Mouse (Mus musculus) intestine, embryonic 16.5 days (tissue): ENCODE results near the gene 4930404H24Rik. TPM values are rescaled to one million over a fixed set of nuclear protein-coding genes. Genes with fewer than 3 reads are reported as not detected.

Source experiments
- ATAC-seq: fragments of 200-750 bp; cut with Nextera tagmentation; 2 replicates; pipeline ENCODE4 v1.8.0; 2017; ENCODE audit warnings: moderate TSS enrichment, moderate library complexity
- H3K27ac ChIP-seq: fragments of 300-500 bp; sonication (generic); 2 replicates; pipeline ENCODE4 v1.5.1; 2014; ENCODE audit warnings: mild to moderate bottlenecking, low read length
- H3K27me3 ChIP-seq: fragments of 300-500 bp; sonication (generic); replicated peaks from 2 replicates; pipeline ENCODE4 v1.6.1; 2014; ENCODE audit warnings: low read length, control low read depth, mixed read lengths; ENCODE audit not compliant: control insufficient read depth, insufficient read depth
- H3K36me3 ChIP-seq: fragments of 300-500 bp; sonication (generic); 2 replicates; pipeline ENCODE4 v1.6.1; 2014; ENCODE audit warnings: low read length, control low read depth; ENCODE audit not compliant: control insufficient read depth, insufficient read depth
- H3K4me1 ChIP-seq: fragments of 300-500 bp; sonication (generic); 2 replicates; pipeline ENCODE4 v1.6.1; 2014; ENCODE audit warnings: low read length, control low read depth, mixed read lengths; ENCODE audit not compliant: control insufficient read depth, insufficient read depth
- H3K4me2 ChIP-seq: fragments of 300-500 bp; sonication (generic); 2 replicates; pipeline ENCODE4 v1.6.1; 2014; ENCODE audit warnings: low read depth, low read length, control low read depth
- H3K4me3 ChIP-seq: fragments of 300-500 bp; sonication (generic); 2 replicates; pipeline ENCODE4 v1.5.1; 2014; ENCODE audit warnings: mild to moderate bottlenecking, low read length
- H3K9ac ChIP-seq: fragments of 300-500 bp; sonication (generic); 2 replicates; pipeline ENCODE4 v1.6.1; 2014; ENCODE audit warnings: low read depth, low read length
- H3K9me3 ChIP-seq: fragments of 300-500 bp; sonication (generic); 2 replicates; pipeline ENCODE4 v1.6.1; 2016; ENCODE audit warnings: low read length, control low read depth; ENCODE audit not compliant: control insufficient read depth
- WGBS: fragments of 180-500 bp; shearing (Covaris S2); extraction: QIAGEN DNeasy Blood & Tissue Kit; methylation state at CpG from one replicate; pipeline ENCODE4 v1.1.7; 2014; 5-methylcytosine and 5-hydroxymethylcytosine counted together
- polyA plus RNA-seq: library from polyadenylated mRNA; unstranded; fragments of >200 nt; fragmentation: Nextera tagmentation; extraction: Ambion mirVana; gene quantifications from 2 replicates; pipeline ENCODE4 v1.2.1, GENCODE M21; 2015

Gene 4930404H24Rik
- polyA plus RNA-seq, 1 experiment from 2014 or later: not detected

- WGBS: 62% methylated on average over 13 of the region's 13 CpGs
- Histone ChIP-seq H3K36me3 (no peaks in the 10 kb centered on the region), H3K27me3 (0 out of 2 replicates have a peak, but pooled peaks cover 4% of the 10 kb centered on the region), H3K4me2 (no peak overlapping the region), H3K4me1 (peaks cover 31% of the 10 kb centered on the region), H3K27ac (no peak overlapping the region), H3K9me3 (no peaks in the 10 kb centered on the region), H3K4me3 (no peak overlapping the region), H3K9ac (no peak overlapping the region)
- ATAC-seq: no peak
These were observed 4.3 kb downstream of the 4930404H24Rik start for GRCm38 (mm10) chr2:153496898-153497297.

GRCm38 (mm10) chr2:153499154-153499553 is 6.6 kb downstream of the 4930404H24Rik start:
- no peak overlapping the region for H3K27ac ChIP-seq
- no peak overlapping the region for H3K9ac ChIP-seq
- H3K36me3 ChIP-seq: no peaks in the 10 kb centered on the region
- ATAC-seq: no peak
- H3K4me1 ChIP-seq: peaks cover 20% of the 10 kb centered on the region
- H3K4me2 ChIP-seq: no peak overlapping the region
- 55% methylated on average over 4 of the region's 4 CpGs for WGBS
- no peak overlapping the region for H3K4me3 ChIP-seq
- no peaks in the 10 kb centered on the region for H3K9me3 ChIP-seq
- H3K27me3 ChIP-seq: no peaks in the 10 kb centered on the region

DNA sequence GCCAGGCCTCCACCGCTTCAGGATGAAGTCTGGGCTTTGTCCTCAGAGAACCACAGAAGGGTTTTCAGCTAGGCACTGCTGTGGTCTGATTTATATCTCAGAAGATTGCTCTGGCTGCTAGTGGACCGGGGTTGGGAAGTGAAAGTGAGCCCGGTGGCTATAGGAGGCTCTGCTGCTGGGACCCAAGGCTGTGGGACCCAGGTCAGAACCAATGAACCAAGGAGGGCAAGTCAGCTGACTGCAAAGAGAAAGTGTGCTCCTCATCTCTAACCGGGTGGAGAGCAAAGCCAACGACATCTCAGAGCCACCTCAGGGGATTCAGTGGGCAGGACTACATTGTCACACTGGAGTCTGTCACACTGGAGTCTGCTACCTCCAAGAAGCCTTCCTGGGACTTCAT is 13.8 kb downstream of the 4930404H24Rik start:
- Histone ChIP-seq H3K4me2 (no peak overlapping the region), H3K4me1 (peaks cover 19% of the 10 kb centered on the region), H3K27me3 (no peaks in the 10 kb centered on the region), H3K27ac (no peak overlapping the region), H3K36me3 (no peaks in the 10 kb centered on the region), H3K4me3 (no peak overlapping the region), H3K9me3 (no peaks in the 10 kb centered on the region), H3K9ac (no peak overlapping the region)
- ATAC-seq: no peak
- 79% methylated on average over 5 of the region's 5 CpGs for WGBS

GRCm38 (mm10) chr2:153507969-153508368 is 15.4 kb downstream of the 4930404H24Rik start:
- Histone ChIP-seq H3K36me3 (no peaks in the 10 kb centered on the region), H3K27ac (no peak overlapping the region), H3K9me3 (no peaks in the 10 kb centered on the region), H3K4me1 (peaks cover 29% of the 10 kb centered on the region), H3K27me3 (no peaks in the 10 kb centered on the region), H3K4me3 (no peak overlapping the region), H3K9ac (no peak overlapping the region), H3K4me2 (no peak overlapping the region)
- 97% methylated on average over 2 of the region's 2 CpGs for WGBS
- ATAC-seq: no peak

DNA sequence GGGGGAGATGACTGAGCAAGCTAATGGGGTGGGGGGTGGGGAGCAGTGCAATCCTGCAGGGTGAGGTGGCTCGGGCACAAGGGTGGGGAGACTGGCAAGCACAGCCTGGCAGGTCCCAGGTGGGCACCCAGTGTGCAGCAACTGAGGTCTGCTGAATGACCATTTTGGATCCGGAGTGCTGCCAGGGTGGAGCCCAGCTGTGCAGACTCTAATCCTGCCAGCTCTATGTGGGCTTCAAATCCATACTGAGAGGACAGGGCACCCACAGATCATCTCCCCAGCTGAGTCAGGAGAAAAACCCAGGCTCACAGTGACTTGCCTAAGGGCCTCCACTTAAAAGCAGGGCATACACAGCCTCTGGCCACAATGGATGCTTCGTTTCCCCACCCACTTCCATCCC is 15.8 kb downstream of the 4930404H24Rik start:
- Histone ChIP-seq H3K4me3 (no peak overlapping the region), H3K27ac (no peak overlapping the region), H3K36me3 (no peaks in the 10 kb centered on the region), H3K9me3 (no peaks in the 10 kb centered on the region), H3K4me1 (peaks cover 29% of the 10 kb centered on the region), H3K9ac (no peak overlapping the region), H3K4me2 (no peak overlapping the region), H3K27me3 (no peaks in the 10 kb centered on the region)
- no peak for ATAC-seq
- 81% methylated on average over 3 of the region's 3 CpGs for WGBS

DNA sequence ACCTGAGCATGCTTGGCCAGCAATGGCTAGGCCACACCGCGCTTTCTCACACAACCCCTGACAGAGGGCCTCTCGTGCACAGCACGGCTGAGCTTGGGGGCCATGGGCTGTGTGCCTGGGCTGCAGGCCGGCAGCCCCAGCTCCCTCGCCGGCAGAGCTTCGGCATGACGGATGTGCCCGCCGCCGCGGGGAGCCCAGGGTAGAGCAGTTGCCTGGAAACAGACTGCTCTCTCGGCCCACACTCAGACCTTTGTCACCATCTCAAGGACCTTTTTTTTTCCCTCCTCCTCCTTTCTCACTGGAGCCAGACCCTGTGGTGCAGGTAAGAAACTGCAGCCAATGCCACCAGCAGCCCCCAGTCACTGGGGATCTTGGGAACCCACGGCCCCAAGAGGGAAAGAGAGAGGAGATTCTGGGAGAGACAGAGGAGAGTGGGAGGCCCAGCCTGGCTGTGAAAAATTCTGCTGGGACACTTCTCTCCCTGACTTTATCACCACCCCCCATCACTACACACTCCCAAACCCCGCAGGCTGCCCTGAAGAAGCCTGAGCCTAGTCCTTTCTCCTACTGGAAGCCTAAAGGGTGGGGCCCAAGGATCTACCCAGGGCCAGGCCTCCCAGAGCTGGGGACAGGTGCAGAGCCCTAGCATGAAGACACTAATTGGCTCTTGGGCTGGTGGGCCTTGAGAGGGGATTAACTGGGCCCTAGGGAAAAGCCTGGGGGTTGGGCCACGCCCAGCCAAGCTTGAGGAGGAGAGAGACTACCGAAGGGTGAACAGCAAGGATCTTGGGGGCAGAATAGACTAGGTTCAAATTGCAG is 16.8 kb downstream of the 4930404H24Rik start:
- 15% methylated on average over 18 of the region's 18 CpGs for WGBS
- Histone ChIP-seq H3K9ac (peak overlapping the region; percentile 57), H3K27ac (peak overlapping the region; percentile 54)

DNA sequence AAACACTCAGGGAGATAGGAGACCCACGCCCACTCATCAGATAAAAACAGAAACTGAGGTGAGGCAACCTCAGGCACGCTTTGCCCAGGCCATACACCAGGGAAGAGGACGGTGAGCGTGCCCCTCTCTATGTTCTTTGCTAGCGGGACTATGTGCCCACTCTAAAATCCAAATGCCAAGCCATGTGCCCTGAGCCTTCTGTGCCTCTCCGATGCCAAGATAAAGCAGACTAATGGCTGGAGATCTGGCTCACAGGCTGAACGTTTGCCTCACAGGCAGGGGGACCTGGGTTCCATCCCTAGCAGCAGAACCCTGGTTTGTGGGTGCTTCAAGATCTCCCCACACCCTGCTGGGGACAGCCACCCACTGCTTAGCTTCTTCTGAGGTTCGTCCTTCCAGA is 17.5 kb downstream of the 4930404H24Rik start:
- Histone ChIP-seq H3K4me2 (no peak overlapping the region), H3K27ac (no peak overlapping the region; the same call in 1 of the 2 replicates), H3K9me3 (no peaks in the 10 kb centered on the region), H3K36me3 (no peaks in the 10 kb centered on the region), H3K9ac (peak overlapping the region; percentile 33), H3K4me1 (peaks cover 29% of the 10 kb centered on the region), H3K27me3 (no peaks in the 10 kb centered on the region), H3K4me3 (no peak overlapping the region)
- 78% methylated on average over 8 of the region's 8 CpGs for WGBS
- no peak for ATAC-seq

More for the DNA sequence above, 16.8 kb downstream of the 4930404H24Rik start:
- no peak overlapping the region; the same call in 1 of the 2 replicates for H3K4me3 ChIP-seq
- no peaks in the 10 kb centered on the region for H3K27me3 ChIP-seq
- peaks cover 29% of the 10 kb centered on the region for H3K4me1 ChIP-seq
- peak; percentile 76 for ATAC-seq
- no peaks in the 10 kb centered on the region for H3K9me3 ChIP-seq
- no peaks in the 10 kb centered on the region for H3K36me3 ChIP-seq
- H3K4me2 ChIP-seq: peak overlapping the region; percentile 44

DNA sequence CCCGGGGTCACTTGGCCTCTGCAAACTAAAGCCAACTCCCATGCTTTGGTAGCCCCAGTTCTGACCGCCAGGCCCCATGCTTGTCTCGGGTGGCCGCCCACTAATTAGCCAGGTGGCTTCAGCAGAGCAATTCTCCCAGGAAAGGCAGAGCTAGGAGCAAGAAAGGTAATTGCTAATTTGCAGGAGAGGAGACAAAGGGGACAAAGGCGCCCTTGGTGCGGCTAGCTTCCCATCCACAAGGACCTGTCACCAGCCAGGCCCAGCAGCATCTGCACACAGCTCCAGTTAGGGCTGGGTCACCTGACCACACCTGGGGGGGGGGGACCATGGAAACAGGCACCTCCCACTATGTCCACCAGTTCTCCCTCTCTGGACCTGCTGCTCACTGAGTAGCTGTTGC is 19.0 kb downstream of the 4930404H24Rik start:
- 82% methylated on average over 6 of the region's 6 CpGs for WGBS
- ATAC-seq: no peak
- Histone ChIP-seq H3K4me3 (no peak overlapping the region), H3K36me3 (no peaks in the 10 kb centered on the region), H3K27ac (no peak overlapping the region), H3K9ac (no peak overlapping the region), H3K27me3 (no peaks in the 10 kb centered on the region), H3K4me2 (no peak overlapping the region), H3K9me3 (no peaks in the 10 kb centered on the region), H3K4me1 (peaks cover 31% of the 10 kb centered on the region)

DNA sequence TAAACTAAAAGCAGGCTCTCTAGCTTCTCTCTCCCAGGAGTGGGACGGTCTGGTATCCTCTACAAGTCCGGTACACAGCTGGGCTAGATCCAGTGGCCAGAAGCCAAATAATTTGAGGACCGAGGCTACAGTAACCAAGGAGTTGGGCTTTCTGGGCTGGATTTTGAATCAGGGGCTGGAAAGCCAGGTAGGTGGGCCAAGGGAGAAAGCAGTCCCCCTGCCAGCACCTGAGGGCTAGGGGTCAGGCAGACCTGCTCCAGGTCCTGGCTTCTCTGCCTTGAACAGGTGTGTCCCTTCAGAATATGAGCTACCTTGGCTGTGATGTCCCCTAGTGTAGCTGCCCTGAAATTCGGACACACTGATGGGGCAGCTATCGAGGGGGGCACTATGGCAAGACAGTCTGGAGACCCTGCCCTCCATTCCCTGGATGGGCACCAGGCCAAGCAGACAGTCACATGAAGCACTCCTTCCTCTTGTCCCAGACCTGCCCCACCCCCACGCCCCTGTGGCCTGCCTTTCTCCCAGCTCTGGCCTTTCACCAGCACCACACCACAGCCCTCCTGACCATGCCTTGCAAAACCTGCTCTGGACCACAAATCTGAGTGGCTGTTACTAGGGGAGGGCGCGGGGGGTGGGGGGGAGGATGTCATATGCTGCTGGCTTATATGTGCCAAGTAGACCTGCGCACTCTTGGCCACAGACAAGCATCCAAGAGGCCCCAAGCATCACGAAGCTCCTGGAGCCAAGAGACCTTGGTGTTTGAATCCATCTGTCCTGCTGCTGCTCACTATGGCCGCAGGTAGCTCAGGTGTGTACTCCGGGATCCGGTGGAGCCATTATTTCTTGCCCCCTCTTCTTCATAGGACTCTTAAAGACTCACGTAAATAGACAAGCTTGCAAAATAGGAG is 20.1 kb downstream of the 4930404H24Rik start:
- no peaks in the 10 kb centered on the region for H3K36me3 ChIP-seq
- no peak overlapping the region for H3K4me3 ChIP-seq
- no peak overlapping the region for H3K9ac ChIP-seq
- ATAC-seq: no peak
- H3K27me3 ChIP-seq: no peaks in the 10 kb centered on the region
- H3K4me2 ChIP-seq: no peak overlapping the region
- WGBS: 78% methylated on average over 14 of the region's 14 CpGs
- no peaks in the 10 kb centered on the region for H3K9me3 ChIP-seq
- no peak overlapping the region for H3K27ac ChIP-seq
- H3K4me1 ChIP-seq: peaks cover 41% of the 10 kb centered on the region
